Mouse (Mus musculus) kidney, postnatal 10 days (tissue): ENCODE results near the gene Kif26a.

Experiments used
- DNase-seq: peaks from one replicate; pipeline ENCODE4 v3.0.0; 2021; ENCODE audit warnings: mixed read lengths

Kif26a gene

DNA sequence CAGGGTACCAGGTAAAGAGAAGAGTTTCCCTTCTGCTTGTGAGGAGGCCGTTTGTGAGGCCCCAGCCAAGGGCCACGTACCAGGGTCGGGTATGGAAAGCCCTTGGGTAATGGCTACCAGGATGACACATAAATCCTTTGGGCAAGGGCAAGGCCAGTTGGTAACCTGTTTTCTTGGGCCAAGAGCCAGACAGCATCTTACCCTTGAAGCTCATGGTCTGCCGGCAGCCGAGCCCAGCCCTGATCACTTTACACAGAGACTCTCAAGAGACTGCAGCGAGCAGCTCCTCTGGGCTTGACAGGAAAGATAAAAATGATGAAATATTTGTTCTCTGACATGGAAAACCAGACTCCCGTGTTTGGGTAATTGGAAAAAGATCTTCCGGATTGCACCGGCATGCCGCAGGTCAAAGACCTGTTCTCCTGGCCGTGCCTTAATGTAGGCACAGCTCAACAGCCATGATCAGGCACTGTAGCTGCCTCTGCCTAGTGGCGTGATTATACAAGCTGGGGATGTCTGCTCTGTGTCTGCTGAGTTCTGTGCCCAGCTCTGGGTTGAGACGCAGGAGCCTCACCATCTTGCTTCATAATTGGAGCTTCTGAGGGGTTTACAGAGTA, 77.8 kb downstream of the Kif26a start:
- no peak for DNase-seq

DNA sequence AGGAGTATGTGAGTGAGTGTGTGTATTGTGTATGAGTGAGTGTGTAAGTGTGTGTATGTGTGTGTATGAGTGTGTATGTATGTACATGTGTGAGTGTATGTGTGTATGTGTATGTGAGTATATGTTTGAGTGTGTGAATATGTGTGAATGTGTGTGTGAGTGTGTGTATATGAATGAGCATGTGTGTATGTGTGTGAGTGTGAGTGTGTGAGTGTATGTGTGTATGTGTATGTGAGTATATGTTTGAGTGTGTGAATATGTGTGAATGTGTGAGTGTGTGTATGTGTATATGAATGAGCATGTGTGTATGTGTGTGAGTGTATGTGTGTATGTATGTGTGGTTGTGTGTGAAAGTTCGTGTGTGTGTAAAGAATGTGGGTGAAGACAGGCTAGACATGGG, 80.2 kb downstream of the Kif26a start:
- DNase-seq: no peak

GRCm38 (mm10) chr12:112226656-112227055, 80.6 kb downstream of the Kif26a start:
- DNase-seq: no peak

DNA sequence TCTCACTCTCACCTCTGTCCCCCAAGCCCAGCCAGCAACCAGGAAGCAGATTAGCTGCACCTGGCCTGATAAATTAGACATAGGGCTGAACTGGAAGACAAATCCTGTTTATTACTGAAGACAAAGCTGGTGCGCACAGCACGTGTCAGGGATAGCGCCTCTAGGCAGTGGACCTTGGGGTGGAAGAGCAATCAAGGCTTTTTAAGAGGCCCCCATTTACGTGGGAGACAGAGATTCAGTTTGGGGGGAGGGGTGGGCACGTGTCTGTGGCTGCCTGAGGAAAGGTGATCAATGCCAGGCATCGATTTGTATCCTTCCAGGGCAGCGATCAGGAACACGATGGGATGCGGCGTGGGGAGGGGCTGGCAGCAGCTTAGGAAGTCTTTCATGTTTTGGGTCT, 83.1 kb downstream of the Kif26a start:
- DNase-seq: no peak

GRCm38 (mm10) chr12:112230196-112230595, 84.2 kb downstream of the Kif26a start:
- DNase-seq: no peak
